Mouse (Mus musculus): ENCODE data around the gene Swt1. TPM values are rescaled to one million over a fixed set of nuclear protein-coding genes. Genes with fewer than 3 reads are reported as not detected.

Swt1 gene
- polyA plus RNA-seq, 1 experiment, result 0.31 TPM

GRCm38 (mm10) chr1:151449866-151450265 lies 21.6 kb upstream of the Swt1 start:
- H3K4me3 ChIP-seq (replicated peaks), result no peak overlapping the region
- H3K36me3 ChIP-seq (ENCODE audit: control insufficient read depth), result peaks cover 61% of the 10 kb centered on the region
- TF ChIP-seq TAL1 (IDR thresholded peaks at IDR 0.05; ENCODE audit: low read length) (no peak), GATA1 (IDR thresholded peaks at IDR 0.05; ENCODE audit: low read length) (no peak)
- no peaks in the 10 kb centered on the region for H3K27me3 ChIP-seq (ENCODE audit: control insufficient read depth)
- no peaks in the 10 kb centered on the region for H3K4me1 ChIP-seq (ENCODE audit: control insufficient read depth)
- no peaks in the 10 kb centered on the region for H3K9me3 ChIP-seq (ENCODE audit: control insufficient read depth, low read length)

GRCm38 (mm10) chr1:151435431-151435830 lies 7.2 kb upstream of the Swt1 start:
- no peak for TF ChIP-seq TAL1 (IDR thresholded peaks at IDR 0.05; ENCODE audit: low read length)
- TF ChIP-seq GATA1 (IDR thresholded peaks at IDR 0.05; ENCODE audit: low read length), result no peak
- Histone ChIP-seq H3K4me3 (replicated peaks) (no peak overlapping the region), H3K27me3 (ENCODE audit: control insufficient read depth) (no peaks in the 10 kb centered on the region), H3K4me1 (ENCODE audit: control insufficient read depth) (no peaks in the 10 kb centered on the region; the same call in 1 of the 2 replicates), H3K36me3 (ENCODE audit: control insufficient read depth) (peaks cover 51% of the 10 kb centered on the region), H3K9me3 (ENCODE audit: control insufficient read depth, low read length) (no peaks in the 10 kb centered on the region)

GRCm38 (mm10) chr1:151429316-151429715 lies 1.1 kb upstream of the Swt1 start:
- Histone ChIP-seq H3K4me1 (ENCODE audit: control insufficient read depth) (peaks cover 20% of the 10 kb centered on the region), H3K9me3 (ENCODE audit: control insufficient read depth, low read length) (no peaks in the 10 kb centered on the region), H3K4me3 (replicated peaks) (peak overlapping the region; percentile 80), H3K27me3 (ENCODE audit: control insufficient read depth) (no peaks in the 10 kb centered on the region), H3K36me3 (ENCODE audit: control insufficient read depth) (peaks cover 10% of the 10 kb centered on the region)
- no peak for TF ChIP-seq TAL1 (IDR thresholded peaks at IDR 0.05; ENCODE audit: low read length)
- no peak for TF ChIP-seq GATA1 (IDR thresholded peaks at IDR 0.05; ENCODE audit: low read length)

GRCm38 (mm10) chr1:151427888-151428262 lies 380 bp downstream of the Swt1 start:
- Histone ChIP-seq H3K27me3 (ENCODE audit: control insufficient read depth) (no peaks in the 10 kb centered on the region), H3K4me1 (ENCODE audit: control insufficient read depth) (peaks cover 20% of the 10 kb centered on the region), H3K9me3 (ENCODE audit: control insufficient read depth, low read length) (no peaks in the 10 kb centered on the region), H3K4me3 (replicated peaks) (peak overlapping the region; percentile 80), H3K36me3 (ENCODE audit: control insufficient read depth) (peaks cover under 1% of the 10 kb centered on the region)
- TF ChIP-seq GATA1 (IDR thresholded peaks at IDR 0.05; ENCODE audit: low read length), result no peak
- no peak for TF ChIP-seq TAL1 (IDR thresholded peaks at IDR 0.05; ENCODE audit: low read length)

- H3K4me3 ChIP-seq (replicated peaks), result peak overlapping the region; percentile 80
- H3K27me3 ChIP-seq (ENCODE audit: control insufficient read depth), result no peaks in the 10 kb centered on the region
- peak; percentile 61 for TF ChIP-seq GATA1 (IDR thresholded peaks at IDR 0.05; ENCODE audit: low read length)
- TF ChIP-seq TAL1 (IDR thresholded peaks at IDR 0.05; ENCODE audit: low read length), result no peak
- H3K4me1 ChIP-seq (ENCODE audit: control insufficient read depth), result peaks cover 20% of the 10 kb centered on the region
- peaks cover 7% of the 10 kb centered on the region for H3K36me3 ChIP-seq (ENCODE audit: control insufficient read depth)
- no peaks in the 10 kb centered on the region for H3K9me3 ChIP-seq (ENCODE audit: control insufficient read depth, low read length)
Measured at GRCm38 (mm10) chr1:151426947-151427600, 1.2 kb downstream of the Swt1 start.

GRCm38 (mm10) chr1:151422178-151422577 lies 6.1 kb downstream of the Swt1 start:
- H3K4me1 ChIP-seq (ENCODE audit: control insufficient read depth), result peaks cover 9% of the 10 kb centered on the region
- peaks cover 39% of the 10 kb centered on the region for H3K36me3 ChIP-seq (ENCODE audit: control insufficient read depth)
- TF ChIP-seq TAL1 (IDR thresholded peaks at IDR 0.05; ENCODE audit: low read length) (no peak), GATA1 (IDR thresholded peaks at IDR 0.05; ENCODE audit: low read length) (no peak)
- no peak overlapping the region for H3K4me3 ChIP-seq (replicated peaks)
- H3K27me3 ChIP-seq (ENCODE audit: control insufficient read depth), result no peaks in the 10 kb centered on the region
- H3K9me3 ChIP-seq (ENCODE audit: control insufficient read depth, low read length), result no peaks in the 10 kb centered on the region

- no peak for TF ChIP-seq GATA1 (IDR thresholded peaks at IDR 0.05; ENCODE audit: low read length)
- no peak for TF ChIP-seq TAL1 (IDR thresholded peaks at IDR 0.05; ENCODE audit: low read length)
- H3K9me3 ChIP-seq (ENCODE audit: control insufficient read depth, low read length), result no peaks in the 10 kb centered on the region
Measured at GRCm38 (mm10) chr1:151409827-151410226, 18.4 kb downstream of the Swt1 start.

GRCm38 (mm10) chr1:151390029-151390428 lies 38.2 kb downstream of the Swt1 start:
- peaks cover 26% of the 10 kb centered on the region for H3K36me3 ChIP-seq (ENCODE audit: control insufficient read depth)
- no peaks in the 10 kb centered on the region for H3K4me1 ChIP-seq (ENCODE audit: control insufficient read depth)

More at GRCm38 (mm10) chr1:151409827-151410226, 18.4 kb downstream of the Swt1 start:
- Histone ChIP-seq H3K4me3 (replicated peaks) (no peak overlapping the region), H3K36me3 (ENCODE audit: control insufficient read depth) (peaks cover 44% of the 10 kb centered on the region), H3K27me3 (ENCODE audit: control insufficient read depth) (no peaks in the 10 kb centered on the region), H3K4me1 (ENCODE audit: control insufficient read depth) (no peaks in the 10 kb centered on the region; the same call in 1 of the 2 replicates)

GRCm38 (mm10) chr1:151377353-151377752 lies 50.9 kb downstream of the Swt1 start:
- Histone ChIP-seq H3K27me3 (ENCODE audit: control insufficient read depth) (no peaks in the 10 kb centered on the region), H3K36me3 (ENCODE audit: control insufficient read depth) (peaks cover 13% of the 10 kb centered on the region), H3K4me3 (replicated peaks) (no peak overlapping the region), H3K4me1 (ENCODE audit: control insufficient read depth) (no peaks in the 10 kb centered on the region), H3K9me3 (ENCODE audit: control insufficient read depth, low read length) (no peaks in the 10 kb centered on the region)
- TF ChIP-seq TAL1 (IDR thresholded peaks at IDR 0.05; ENCODE audit: low read length) (no peak), GATA1 (IDR thresholded peaks at IDR 0.05; ENCODE audit: low read length) (no peak)

More at GRCm38 (mm10) chr1:151390029-151390428, 38.2 kb downstream of the Swt1 start:
- no peaks in the 10 kb centered on the region for H3K9me3 ChIP-seq (ENCODE audit: control insufficient read depth, low read length)
- H3K4me3 ChIP-seq (replicated peaks), result no peak overlapping the region
- no peaks in the 10 kb centered on the region for H3K27me3 ChIP-seq (ENCODE audit: control insufficient read depth)
- no peak for TF ChIP-seq TAL1 (IDR thresholded peaks at IDR 0.05; ENCODE audit: low read length)
- TF ChIP-seq GATA1 (IDR thresholded peaks at IDR 0.05; ENCODE audit: low read length), result no peak

All from erythroblast, embryonic 14.5 days (primary cell).